Mouse (Mus musculus) ES-E14 (cell line): ENCODE results near the gene Prok2.

Experiments
- CHD2 ChIP-seq: IDR thresholded peaks from 2 replicates; pipeline ENCODE4 v1.6.1; 2014; ENCODE audit warnings: mild to moderate bottlenecking, low read depth, low read length, inconsistent platforms
- HCFC1 ChIP-seq: IDR thresholded peaks from 2 replicates; pipeline ENCODE4 v1.6.1; 2012; ENCODE audit warnings: low read length, inconsistent platforms, borderline replicate concordance; ENCODE audit not compliant: insufficient read depth
- MAFK ChIP-seq: IDR thresholded peaks from 2 replicates; pipeline ENCODE4 v1.6.1; 2014; ENCODE audit warnings: mild to moderate bottlenecking, low read depth, low read length, inconsistent platforms; ENCODE audit not compliant: insufficient read depth
- ZC3H11A ChIP-seq: IDR thresholded peaks from 2 replicates; pipeline ENCODE4 v1.6.1; 2012; ENCODE audit warnings: low read depth, mild to moderate bottlenecking, inconsistent platforms, low read length, borderline replicate concordance
- ZNF384 ChIP-seq: IDR thresholded peaks from 2 replicates; pipeline ENCODE4 v1.6.1; 2012; ENCODE audit warnings: low read depth, low read length, inconsistent platforms

GRCm38 (mm10) chr6:99751308-99751707, 25.1 kb upstream of the Prok2 start:
- TF ChIP-seq HCFC1 (no peak), MAFK (no peak), ZNF384 (no peak), ZC3H11A (no peak), CHD2 (no peak)
